Mouse (Mus musculus): ENCODE data around the gene Sec11a. TPM values are rescaled to one million over a fixed set of nuclear protein-coding genes. Genes with fewer than 3 reads are reported as not detected.
"Not testable (repeated sequence)": the region's sequence is repeated elsewhere in the genome, so short reads cannot be mapped to it uniquely, and the experiment has no call there.

Sec11a gene
- polyA plus RNA-seq, 1 experiment from 2014 or later = 147 TPM

DNA sequence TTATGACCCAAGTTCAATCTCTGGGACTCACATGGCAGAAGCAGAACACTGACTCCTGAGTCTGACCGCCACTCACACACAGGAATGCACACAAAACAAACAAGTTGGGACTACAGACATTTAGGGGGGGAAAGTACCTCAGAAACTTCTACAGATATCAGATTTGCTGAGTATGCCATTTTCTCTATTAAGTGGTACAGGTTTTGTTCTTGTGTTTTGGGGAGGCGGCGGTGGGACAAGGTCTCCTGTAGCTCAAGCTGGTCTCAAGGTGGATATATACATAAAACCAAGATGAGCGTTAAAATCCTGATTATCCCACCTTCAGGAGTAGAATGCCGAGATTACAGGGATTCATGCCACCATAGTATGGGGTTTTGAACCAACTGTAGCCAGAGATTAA lies 44.0 kb upstream of the Sec11a start:
- no peak for ATAC-seq (ENCODE audit: low FRiP score, low TSS enrichment)

GRCm38 (mm10) chr7:80990276-80990675 lies 42.7 kb upstream of the Sec11a start:
- H3K9me3 ChIP-seq (ENCODE audit: control insufficient read depth, low read length) = no peaks in the 10 kb centered on the region
- no peaks in the 10 kb centered on the region for H3K27me3 ChIP-seq (ENCODE audit: control insufficient read depth, insufficient read depth, low read length)
- H3K4me1 ChIP-seq (ENCODE audit: control insufficient read depth, insufficient read depth, low read length) = peaks cover 21% of the 10 kb centered on the region
- WGBS = 96% methylated on average over 6 of the region's 6 CpGs
- H3K9ac ChIP-seq (replicated peaks; ENCODE audit: low read length) = no peak overlapping the region
- H3K27ac ChIP-seq (replicated peaks; ENCODE audit: low read depth, low read length) = no peak overlapping the region
- no peaks in the 10 kb centered on the region for H3K36me3 ChIP-seq (ENCODE audit: control insufficient read depth, insufficient read depth, low read length)
- H3K4me2 ChIP-seq (ENCODE audit: low read length) = no peak overlapping the region
- ATAC-seq (ENCODE audit: low FRiP score, low TSS enrichment) (no peak), DNase-seq (no peak)
- no peak overlapping the region for H3K4me3 ChIP-seq (replicated peaks; ENCODE audit: low read depth, low read length)

More for the DNA sequence above, 44.0 kb upstream of the Sec11a start:
- no peaks in the 10 kb centered on the region for H3K9me3 ChIP-seq (ENCODE audit: control insufficient read depth, low read length)
- peaks cover 27% of the 10 kb centered on the region for H3K4me1 ChIP-seq (ENCODE audit: control insufficient read depth, insufficient read depth, low read length)
- peak overlapping the region; percentile 89; the same call in 1 of the 2 replicates for H3K4me2 ChIP-seq (ENCODE audit: low read length)
- no peaks in the 10 kb centered on the region for H3K36me3 ChIP-seq (ENCODE audit: control insufficient read depth, insufficient read depth, low read length)
- 90% methylated on average over 5 of the region's 5 CpGs for WGBS
- no peak for DNase-seq
- no peak overlapping the region for H3K27ac ChIP-seq (replicated peaks; ENCODE audit: low read depth, low read length)
- no peak overlapping the region for H3K4me3 ChIP-seq (replicated peaks; ENCODE audit: low read depth, low read length)
- peak overlapping the region; percentile 97; the same call in 1 of the 2 replicates for H3K9ac ChIP-seq (replicated peaks; ENCODE audit: low read length)
- no peaks in the 10 kb centered on the region for H3K27me3 ChIP-seq (ENCODE audit: control insufficient read depth, insufficient read depth, low read length)

- peaks cover 10% of the 10 kb centered on the region; the same call in 1 of the 2 replicates for H3K4me1 ChIP-seq (ENCODE audit: control insufficient read depth, insufficient read depth, low read length)
- no peaks in the 10 kb centered on the region for H3K9me3 ChIP-seq (ENCODE audit: control insufficient read depth, low read length)
- DNase-seq (no peak), ATAC-seq (ENCODE audit: low FRiP score, low TSS enrichment) (no peak)
- H3K4me3 ChIP-seq (replicated peaks; ENCODE audit: low read depth, low read length) = no peak overlapping the region
- 92% methylated on average over 4 of the region's 4 CpGs for WGBS
- no peaks in the 10 kb centered on the region for H3K36me3 ChIP-seq (ENCODE audit: control insufficient read depth, insufficient read depth, low read length)
- H3K27me3 ChIP-seq (ENCODE audit: control insufficient read depth, insufficient read depth, low read length) = no peaks in the 10 kb centered on the region
- H3K27ac ChIP-seq (replicated peaks; ENCODE audit: low read depth, low read length) = no peak overlapping the region
- no peak overlapping the region for H3K9ac ChIP-seq (replicated peaks; ENCODE audit: low read length)
- H3K4me2 ChIP-seq (ENCODE audit: low read length) = no peak overlapping the region
These were observed 40.4 kb upstream of the Sec11a start for GRCm38 (mm10) chr7:80987805-80988625.

GRCm38 (mm10) chr7:80986458-80987187 lies 39.0 kb upstream of the Sec11a start:
- no peak overlapping the region for H3K4me3 ChIP-seq (replicated peaks; ENCODE audit: low read depth, low read length)
- no peaks in the 10 kb centered on the region for H3K36me3 ChIP-seq (ENCODE audit: control insufficient read depth, insufficient read depth, low read length)
- no peaks in the 10 kb centered on the region for H3K9me3 ChIP-seq (ENCODE audit: control insufficient read depth, low read length)
- no peak overlapping the region for H3K4me2 ChIP-seq (ENCODE audit: low read length)
- no peak for ATAC-seq (ENCODE audit: low FRiP score, low TSS enrichment)
- H3K9ac ChIP-seq (replicated peaks; ENCODE audit: low read length) = no peak overlapping the region
- no peak overlapping the region for H3K27ac ChIP-seq (replicated peaks; ENCODE audit: low read depth, low read length)
- H3K4me1 ChIP-seq (ENCODE audit: control insufficient read depth, insufficient read depth, low read length) = peaks cover 1% of the 10 kb centered on the region; the same call in 1 of the 2 replicates
- no peak for DNase-seq
- 62% methylated on average over 6 of the region's 6 CpGs for WGBS
- no peaks in the 10 kb centered on the region for H3K27me3 ChIP-seq (ENCODE audit: control insufficient read depth, insufficient read depth, low read length)

DNA sequence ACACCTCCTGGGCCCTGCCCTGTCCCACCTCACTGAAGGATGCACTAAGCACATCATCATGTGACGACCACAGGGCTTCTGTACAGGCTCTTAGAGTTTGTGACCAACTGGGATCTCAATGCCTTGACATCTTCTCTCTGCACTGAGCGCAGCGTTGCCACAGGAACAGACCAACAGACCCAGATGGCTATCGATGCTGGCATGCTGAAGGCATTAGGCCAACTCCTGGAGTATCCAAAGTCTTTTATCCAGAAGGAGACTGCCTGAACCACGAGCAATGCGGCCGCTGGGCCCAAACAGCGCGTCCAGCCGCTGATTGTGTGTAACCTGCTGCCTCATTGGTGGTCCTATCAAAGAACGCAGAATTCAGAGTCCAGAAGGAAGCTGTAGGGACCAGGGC lies 33.0 kb upstream of the Sec11a start:
- Histone ChIP-seq H3K27ac (replicated peaks; ENCODE audit: low read depth, low read length) (no peak overlapping the region), H3K9ac (replicated peaks; ENCODE audit: low read length) (no peak overlapping the region), H3K4me1 (ENCODE audit: control insufficient read depth, insufficient read depth, low read length) (no peaks in the 10 kb centered on the region), H3K9me3 (ENCODE audit: control insufficient read depth, low read length) (no peaks in the 10 kb centered on the region), H3K27me3 (ENCODE audit: control insufficient read depth, insufficient read depth, low read length) (no peaks in the 10 kb centered on the region), H3K36me3 (ENCODE audit: control insufficient read depth, insufficient read depth, low read length) (no peaks in the 10 kb centered on the region), H3K4me2 (ENCODE audit: low read length) (no peak overlapping the region), H3K4me3 (replicated peaks; ENCODE audit: low read depth, low read length) (no peak overlapping the region)
- DNase-seq (no peak), ATAC-seq (ENCODE audit: low FRiP score, low TSS enrichment) (no peak)
- 90% methylated on average over 11 of the region's 11 CpGs for WGBS

- H3K9me3 ChIP-seq (ENCODE audit: control insufficient read depth, low read length); H3K27ac ChIP-seq (replicated peaks; ENCODE audit: low read depth, low read length); H3K4me3 ChIP-seq (replicated peaks; ENCODE audit: low read depth, low read length); H3K4me1 ChIP-seq (ENCODE audit: control insufficient read depth, insufficient read depth, low read length); ATAC-seq (ENCODE audit: low FRiP score, low TSS enrichment); H3K4me2 ChIP-seq (ENCODE audit: low read length); H3K36me3 ChIP-seq (ENCODE audit: control insufficient read depth, insufficient read depth, low read length); H3K27me3 ChIP-seq (ENCODE audit: control insufficient read depth, insufficient read depth, low read length); H3K9ac ChIP-seq (replicated peaks; ENCODE audit: low read length); DNase-seq: not testable (repeated sequence)
- 74% methylated on average over 3 of the region's 3 CpGs for WGBS
These were observed 26.0 kb upstream of the Sec11a start for GRCm38 (mm10) chr7:80973638-80974015.

DNA sequence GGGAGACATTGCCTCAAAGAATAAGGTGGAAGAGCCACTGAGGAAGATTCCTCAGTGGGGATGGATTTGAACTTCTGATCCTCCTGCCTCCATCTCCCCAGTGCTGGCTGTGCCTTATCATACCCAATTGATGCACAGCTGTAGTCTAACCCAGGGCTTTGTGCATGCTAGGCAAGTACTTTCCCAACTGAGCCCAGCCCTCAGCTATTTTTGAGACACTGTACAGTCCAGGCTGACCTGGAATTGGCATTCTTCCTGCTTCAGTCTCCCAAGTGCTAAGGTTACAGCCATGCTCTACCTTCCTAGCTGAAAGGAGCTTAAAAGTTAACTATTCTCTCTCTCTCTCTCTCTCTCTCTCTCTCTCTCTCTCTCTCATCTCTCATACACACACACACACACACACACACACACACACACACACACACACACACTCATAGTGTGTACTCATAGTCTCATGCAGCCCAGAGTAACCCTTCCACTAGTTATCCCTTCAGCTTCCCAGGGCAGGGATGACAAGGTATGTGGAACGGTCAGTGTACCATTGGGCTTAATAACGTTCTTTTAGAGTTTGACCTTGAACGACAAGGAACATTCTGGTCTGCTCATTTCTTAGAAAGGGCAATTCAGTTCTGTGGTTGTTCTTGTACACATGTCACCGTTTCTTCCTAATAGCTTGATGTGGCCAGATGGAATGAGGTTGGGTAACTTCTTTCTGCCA lies 25.5 kb upstream of the Sec11a start:
- H3K4me2 ChIP-seq (ENCODE audit: low read length); H3K4me3 ChIP-seq (replicated peaks; ENCODE audit: low read depth, low read length); ATAC-seq (ENCODE audit: low FRiP score, low TSS enrichment); H3K27me3 ChIP-seq (ENCODE audit: control insufficient read depth, insufficient read depth, low read length); H3K4me1 ChIP-seq (ENCODE audit: control insufficient read depth, insufficient read depth, low read length); DNase-seq; H3K36me3 ChIP-seq (ENCODE audit: control insufficient read depth, insufficient read depth, low read length); H3K9ac ChIP-seq (replicated peaks; ENCODE audit: low read length); H3K9me3 ChIP-seq (ENCODE audit: control insufficient read depth, low read length); H3K27ac ChIP-seq (replicated peaks; ENCODE audit: low read depth, low read length): not testable (repeated sequence)
- 85% methylated on average over 4 of the region's 4 CpGs for WGBS

DNA sequence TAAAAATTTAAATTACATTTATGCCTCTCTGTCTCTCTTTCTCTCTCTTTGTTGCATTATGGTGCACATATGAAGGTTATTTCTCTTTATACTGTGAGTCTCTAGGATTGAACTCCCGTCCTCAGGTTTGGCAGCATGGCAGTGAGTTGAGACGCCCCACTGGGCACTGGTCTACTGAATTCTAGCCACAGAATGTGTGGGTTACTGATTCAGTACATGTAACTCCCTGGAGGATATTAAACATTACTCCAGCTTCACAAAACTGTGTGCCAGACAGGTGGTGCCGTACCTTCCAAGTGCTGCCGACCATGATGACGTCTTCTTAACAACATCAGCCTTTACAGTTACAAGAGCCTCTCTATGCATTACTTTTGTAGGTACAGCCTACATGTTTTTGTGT lies 24.5 kb upstream of the Sec11a start:
- Histone ChIP-seq H3K27ac (replicated peaks; ENCODE audit: low read depth, low read length) (no peak overlapping the region), H3K27me3 (ENCODE audit: control insufficient read depth, insufficient read depth, low read length) (no peaks in the 10 kb centered on the region), H3K9me3 (ENCODE audit: control insufficient read depth, low read length) (no peaks in the 10 kb centered on the region), H3K9ac (replicated peaks; ENCODE audit: low read length) (no peak overlapping the region), H3K4me1 (ENCODE audit: control insufficient read depth, insufficient read depth, low read length) (no peaks in the 10 kb centered on the region), H3K4me3 (replicated peaks; ENCODE audit: low read depth, low read length) (no peak overlapping the region), H3K36me3 (ENCODE audit: control insufficient read depth, insufficient read depth, low read length) (no peaks in the 10 kb centered on the region), H3K4me2 (ENCODE audit: low read length) (no peak overlapping the region)
- 87% methylated on average over 5 of the region's 5 CpGs for WGBS
- ATAC-seq (ENCODE audit: low FRiP score, low TSS enrichment) = no peak
- DNase-seq = no peak

Measured in midbrain, embryonic 14.5 days (tissue).